Mouse (Mus musculus) limb, embryonic 12.5 days (tissue): Measurements from ENCODE around the gene S100a1. TPM values are rescaled to one million over a fixed set of nuclear protein-coding genes. Genes with fewer than 3 reads are reported as not detected.

Source experiments
- ATAC-seq: fragments of 200-750 bp; cut with Nextera tagmentation; 2 replicates; pipeline ENCODE4 v1.8.0; 2017; ENCODE audit warnings: low read depth, moderate TSS enrichment; ENCODE audit not compliant: insufficient number of reproducible peaks, insufficient read depth, low FRiP score, low TSS enrichment
- H3K27ac ChIP-seq: fragments of 300-500 bp; sonication (generic); 2 replicates; pipeline ENCODE4 v1.5.1; 2016; ENCODE audit warnings: mild to moderate bottlenecking, moderate library complexity
- H3K27me3 ChIP-seq: fragments of 300-500 bp; sonication (generic); 2 replicates; pipeline ENCODE4 v1.6.1; 2016; ENCODE audit warnings: mild to moderate bottlenecking, moderate library complexity
- H3K36me3 ChIP-seq: fragments of 300-500 bp; sonication (generic); 2 replicates; pipeline ENCODE4 v1.6.1; 2016; ENCODE audit warnings: mild to moderate bottlenecking, moderate library complexity
- H3K4me1 ChIP-seq: fragments of 300-500 bp; sonication (generic); replicated peaks from 2 replicates; pipeline ENCODE4 v1.6.1; 2016
- H3K4me2 ChIP-seq: fragments of 300-500 bp; sonication (generic); 2 replicates; pipeline ENCODE4 v1.6.1; 2016; ENCODE audit warnings: mild to moderate bottlenecking, moderate library complexity
- H3K4me3 ChIP-seq: fragments of 300-500 bp; sonication (generic); replicated peaks from 2 replicates; pipeline ENCODE4 v1.5.1; 2016; ENCODE audit warnings: mild to moderate bottlenecking
- H3K9ac ChIP-seq: fragments of 300-500 bp; sonication (generic); replicated peaks from 2 replicates; pipeline ENCODE4 v1.6.1; 2016; ENCODE audit warnings: mild to moderate bottlenecking, moderate library complexity
- H3K9me3 ChIP-seq: fragments of 300-500 bp; sonication (generic); 2 replicates; pipeline ENCODE4 v1.6.1; 2016; ENCODE audit warnings: mild to moderate bottlenecking, moderate library complexity
- WGBS: fragments of 180-500 bp; shearing (Covaris S2); methylation state at CpG from one replicate; pipeline ENCODE4 v1.1.7; 2016; 5-methylcytosine and 5-hydroxymethylcytosine counted together
- polyA plus RNA-seq: library from polyadenylated mRNA; unstranded; fragments of >200 nt; fragmentation: Nextera tagmentation; extraction: Ambion mirVana; gene quantifications from 2 replicates; pipeline ENCODE4 v1.2.1, GENCODE M21; 2016

S100a1 gene
- polyA plus RNA-seq, 1 experiment from 2014 or later, result 7.3 TPM

DNA sequence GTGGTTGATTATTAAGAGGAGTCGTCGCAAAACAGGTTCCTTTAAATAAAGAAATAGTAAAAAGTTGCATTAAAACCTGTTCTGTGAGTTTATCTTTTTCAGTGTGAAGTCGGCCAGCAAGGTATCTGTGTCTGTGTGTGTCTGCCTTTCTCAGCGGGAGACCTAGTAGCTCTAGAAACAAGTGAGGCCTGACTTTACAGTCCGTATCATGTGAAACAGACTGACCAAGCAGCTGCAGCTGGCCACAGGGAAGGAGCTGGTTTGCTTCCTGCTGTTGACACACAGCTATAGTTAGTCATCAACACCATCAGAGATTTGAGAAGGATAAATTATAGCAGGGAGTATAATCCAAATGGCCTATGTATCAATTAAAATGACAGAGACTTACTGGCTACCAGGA, 17.5 kb upstream of the S100a1 start:
- H3K9ac ChIP-seq, result no peak overlapping the region
- ATAC-seq, result no peak
- H3K4me1 ChIP-seq, result no peaks in the 10 kb centered on the region
- H3K27ac ChIP-seq, result no peak overlapping the region
- H3K4me3 ChIP-seq, result no peak overlapping the region
- no peaks in the 10 kb centered on the region for H3K36me3 ChIP-seq
- 0 out of 2 replicates have a peak, but pooled peaks cover 4% of the 10 kb centered on the region for H3K27me3 ChIP-seq
- no peaks in the 10 kb centered on the region for H3K9me3 ChIP-seq
- WGBS, result 68% methylated on average over 5 of the region's 5 CpGs
- H3K4me2 ChIP-seq, result no peak overlapping the region

DNA sequence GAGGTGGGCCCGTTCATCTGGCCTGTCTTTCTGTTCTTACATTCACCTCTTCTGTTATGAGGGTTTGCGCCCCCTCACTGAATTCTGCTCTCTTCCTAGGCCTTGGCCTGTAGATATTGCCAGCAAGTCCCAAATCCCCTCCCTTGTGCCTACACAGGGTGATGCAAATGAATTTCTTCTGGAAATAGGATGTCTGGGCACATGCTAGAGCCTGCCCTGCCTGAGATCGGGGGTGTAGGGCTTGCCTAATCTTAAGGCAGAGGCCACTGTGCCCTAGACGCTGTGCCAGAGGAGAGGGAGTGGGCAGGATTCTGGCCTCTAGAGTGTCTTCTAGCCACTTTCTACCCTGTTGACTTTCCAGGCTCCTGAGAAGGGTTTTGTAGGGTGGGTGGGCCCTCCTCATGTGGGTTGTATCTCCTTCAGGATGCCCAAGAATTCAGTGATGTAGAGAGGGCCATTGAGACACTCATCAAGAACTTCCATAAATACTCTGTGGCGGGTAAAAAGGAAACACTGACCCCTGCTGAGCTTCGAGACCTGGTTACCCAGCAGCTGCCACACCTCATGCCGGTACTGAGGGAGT, 13.2 kb upstream of the S100a1 start:
- no peaks in the 10 kb centered on the region for H3K4me1 ChIP-seq
- H3K36me3 ChIP-seq, result no peaks in the 10 kb centered on the region
- H3K27ac ChIP-seq, result no peak overlapping the region
- H3K27me3 ChIP-seq, result 0 out of 2 replicates have a peak, but pooled peaks cover 7% of the 10 kb centered on the region
- 90% methylated on average over 7 of the region's 7 CpGs for WGBS
- H3K4me3 ChIP-seq, result no peak overlapping the region
- no peak overlapping the region for H3K9ac ChIP-seq
- ATAC-seq, result no peak
- no peak overlapping the region for H3K4me2 ChIP-seq
- H3K9me3 ChIP-seq, result no peaks in the 10 kb centered on the region

DNA sequence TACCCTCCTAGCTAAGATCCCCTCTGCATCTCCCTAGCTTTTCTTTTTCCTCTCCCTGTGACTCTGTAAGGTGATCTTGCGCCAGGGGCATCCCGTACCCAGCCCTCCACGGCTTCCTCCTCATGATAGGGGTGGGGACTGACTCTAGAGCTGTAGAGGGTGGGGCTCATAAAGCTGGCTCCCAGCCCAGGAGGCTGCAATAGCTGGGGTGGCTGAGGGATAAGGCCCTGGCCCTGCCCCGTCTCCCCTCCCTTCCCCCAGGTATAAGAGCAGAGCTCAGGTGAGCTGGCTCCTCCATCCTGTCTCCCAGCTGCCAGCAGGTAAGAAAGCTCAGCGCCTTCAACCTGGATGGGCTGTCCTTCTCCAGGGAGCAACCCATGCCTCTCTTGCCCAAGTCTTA, 12.4 kb upstream of the S100a1 start, which contains the start of gene S100a14:
S100a14 (plus strand) TSS at position 277 of the 400 bp plus-strand sequence.
- Histone ChIP-seq H3K36me3 (no peaks in the 10 kb centered on the region), H3K4me1 (no peaks in the 10 kb centered on the region), H3K9me3 (no peaks in the 10 kb centered on the region), H3K27me3 (0 out of 2 replicates have a peak, but pooled peaks cover 7% of the 10 kb centered on the region), H3K9ac (no peak within 1 kb of the TSS), H3K27ac (no peak within 1 kb of the TSS), H3K4me3 (no peak within 1 kb of the TSS), H3K4me2 (no peak within 1 kb of the TSS)
- 65% methylated on average over 5 of the region's 5 CpGs for WGBS
- no peak for ATAC-seq

DNA sequence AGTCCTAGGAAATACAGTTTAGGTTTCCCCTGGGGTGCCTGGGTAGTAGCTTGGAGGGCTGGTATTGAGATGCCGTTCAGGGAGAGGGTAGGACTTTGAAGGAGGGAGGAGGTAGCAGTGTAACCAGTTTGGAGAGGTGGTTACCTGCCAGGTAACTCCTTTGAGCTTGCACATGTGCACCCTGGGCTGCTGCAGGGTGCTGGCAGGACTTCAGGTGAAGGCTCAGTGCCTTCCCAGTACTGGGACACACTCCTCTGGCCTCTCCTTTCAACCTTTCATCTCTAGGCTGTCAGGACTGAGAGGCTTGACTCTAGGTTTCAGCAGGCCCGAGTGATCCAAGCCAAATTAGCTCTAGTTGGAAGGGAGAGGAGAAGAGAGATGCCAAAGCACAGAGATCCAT, 11.9 kb upstream of the S100a1 start:
- WGBS, result 69% methylated on average over 2 of the region's 2 CpGs
- ATAC-seq, result no peak

DNA sequence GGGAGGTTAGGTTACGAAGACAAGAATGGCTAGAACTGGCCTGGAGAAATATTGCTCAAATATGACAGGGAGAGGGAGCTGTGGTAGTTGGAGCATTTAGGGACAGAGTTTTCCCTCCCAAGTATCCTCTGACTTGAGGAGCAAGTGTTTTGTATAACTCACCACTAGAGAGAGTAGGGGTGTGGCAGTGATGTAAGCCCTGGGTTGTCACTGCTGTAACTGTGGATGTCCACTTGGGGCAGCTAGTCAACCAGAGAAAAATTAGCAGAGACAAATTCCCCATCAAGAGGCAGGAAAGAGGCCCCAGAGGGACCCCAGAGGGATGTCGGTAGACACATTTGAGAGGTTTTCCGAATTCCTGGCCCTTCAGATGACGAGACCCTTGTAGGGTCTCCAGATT, 11.2 kb upstream of the S100a1 start:
- Histone ChIP-seq H3K4me2 (no peak overlapping the region), H3K27ac (no peak overlapping the region), H3K36me3 (no peaks in the 10 kb centered on the region), H3K9me3 (no peaks in the 10 kb centered on the region), H3K9ac (no peak overlapping the region), H3K27me3 (0 out of 2 replicates have a peak, but pooled peaks cover 7% of the 10 kb centered on the region), H3K4me3 (no peak overlapping the region), H3K4me1 (no peaks in the 10 kb centered on the region)
- ATAC-seq, result no peak
- WGBS, result 69% methylated on average over 4 of the region's 4 CpGs

More for the DNA sequence above, 11.9 kb upstream of the S100a1 start:
- 0 out of 2 replicates have a peak, but pooled peaks cover 7% of the 10 kb centered on the region for H3K27me3 ChIP-seq
- H3K9me3 ChIP-seq, result no peaks in the 10 kb centered on the region
- no peak overlapping the region for H3K9ac ChIP-seq
- no peak overlapping the region for H3K4me2 ChIP-seq
- no peaks in the 10 kb centered on the region for H3K36me3 ChIP-seq
- no peaks in the 10 kb centered on the region for H3K4me1 ChIP-seq
- no peak overlapping the region for H3K4me3 ChIP-seq
- no peak overlapping the region for H3K27ac ChIP-seq

DNA sequence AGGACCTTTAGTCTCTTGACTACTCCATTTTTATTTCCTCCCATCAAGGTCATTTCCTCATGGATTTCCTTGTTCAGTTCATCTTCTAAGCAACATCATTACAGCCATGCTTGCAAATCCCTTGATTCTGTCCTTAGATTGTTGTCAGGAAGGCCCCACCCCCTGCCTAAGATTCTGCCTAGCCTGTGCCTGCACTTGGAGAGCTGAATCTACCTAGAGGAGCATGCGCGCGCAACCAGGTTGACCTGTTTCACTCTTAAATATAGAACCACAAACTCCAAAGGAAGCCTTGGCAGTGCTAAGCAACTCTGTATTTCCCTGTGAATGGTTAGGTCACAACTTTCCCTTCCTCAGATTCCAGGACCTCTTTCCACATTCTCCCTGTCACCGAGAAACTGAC, 3.5 kb upstream of the S100a1 start:
- Histone ChIP-seq H3K4me3 (no peak overlapping the region), H3K27ac (no peak overlapping the region), H3K9me3 (no peaks in the 10 kb centered on the region), H3K36me3 (no peaks in the 10 kb centered on the region), H3K4me2 (no peak overlapping the region), H3K27me3 (peaks cover 17% of the 10 kb centered on the region), H3K4me1 (peaks cover 11% of the 10 kb centered on the region; the same call in 1 of the 2 replicates), H3K9ac (no peak overlapping the region)
- no peak for ATAC-seq
- 81% methylated on average over 4 of the region's 4 CpGs for WGBS

DNA sequence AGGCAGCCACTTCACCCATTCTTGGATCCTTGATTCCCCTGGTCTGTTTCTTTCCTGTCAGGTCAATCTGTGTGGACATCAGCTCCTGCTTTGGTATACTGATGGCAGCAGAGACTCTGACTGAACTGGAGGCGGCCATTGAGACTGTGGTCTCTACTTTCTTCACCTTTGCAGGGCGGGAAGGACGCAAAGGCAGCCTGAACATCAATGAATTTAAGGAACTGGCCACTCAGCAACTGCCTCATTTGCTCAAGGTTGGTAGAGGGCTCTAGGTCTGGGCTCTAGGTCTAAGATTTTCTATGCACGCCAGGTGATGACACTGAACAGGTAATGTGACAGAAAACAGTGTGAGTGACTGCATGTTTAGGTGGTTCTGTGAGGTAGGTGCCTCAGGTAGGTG, 1.6 kb upstream of the S100a1 start:
- Histone ChIP-seq H3K27me3 (peaks cover 25% of the 10 kb centered on the region), H3K4me2 (no peak overlapping the region), H3K9ac (no peak overlapping the region), H3K4me3 (no peak overlapping the region), H3K36me3 (0 out of 2 replicates have a peak, but pooled peaks cover 4% of the 10 kb centered on the region), H3K27ac (no peak overlapping the region), H3K4me1 (peaks cover 11% of the 10 kb centered on the region; the same call in 1 of the 2 replicates), H3K9me3 (no peaks in the 10 kb centered on the region)
- no peak for ATAC-seq
- 87% methylated on average over 4 of the region's 4 CpGs for WGBS

DNA sequence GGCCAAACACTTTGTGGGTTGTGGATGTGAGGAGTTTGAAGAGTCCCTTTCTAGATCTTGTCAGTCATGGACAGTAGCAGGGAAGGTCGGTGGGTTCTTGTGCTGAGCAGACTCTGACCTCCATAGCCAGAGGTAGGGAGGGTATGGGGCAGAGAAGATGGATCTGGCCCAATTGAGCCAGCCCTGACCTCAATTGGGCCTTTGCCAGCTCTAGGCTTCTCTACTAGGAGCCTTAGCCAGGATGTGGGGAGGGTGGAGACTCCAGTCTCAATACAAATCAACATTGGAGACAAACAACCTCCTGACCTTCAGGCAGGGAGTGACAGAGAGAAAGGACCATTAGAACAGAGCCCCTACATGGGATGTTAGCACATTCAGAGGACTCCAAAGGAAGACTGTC, 1.1 kb upstream of the S100a1 start:
- peak overlapping the region; percentile 35 for H3K4me3 ChIP-seq
- ATAC-seq, result 0 out of 2 replicates have a peak, but pooled peaks have one; percentile 11
- H3K9ac ChIP-seq, result peak overlapping the region; percentile 46; the same call in 1 of the 2 replicates
- peaks cover 11% of the 10 kb centered on the region; the same call in 1 of the 2 replicates for H3K4me1 ChIP-seq
- H3K27ac ChIP-seq, result no peak overlapping the region
- H3K27me3 ChIP-seq, result peaks cover 25% of the 10 kb centered on the region
- H3K9me3 ChIP-seq, result no peaks in the 10 kb centered on the region
- 0 out of 2 replicates have a peak, but pooled peaks cover 4% of the 10 kb centered on the region for H3K36me3 ChIP-seq
- WGBS, result 42% methylated on average over 1 of the region's 1 CpGs
- peak overlapping the region; percentile 74 for H3K4me2 ChIP-seq

DNA sequence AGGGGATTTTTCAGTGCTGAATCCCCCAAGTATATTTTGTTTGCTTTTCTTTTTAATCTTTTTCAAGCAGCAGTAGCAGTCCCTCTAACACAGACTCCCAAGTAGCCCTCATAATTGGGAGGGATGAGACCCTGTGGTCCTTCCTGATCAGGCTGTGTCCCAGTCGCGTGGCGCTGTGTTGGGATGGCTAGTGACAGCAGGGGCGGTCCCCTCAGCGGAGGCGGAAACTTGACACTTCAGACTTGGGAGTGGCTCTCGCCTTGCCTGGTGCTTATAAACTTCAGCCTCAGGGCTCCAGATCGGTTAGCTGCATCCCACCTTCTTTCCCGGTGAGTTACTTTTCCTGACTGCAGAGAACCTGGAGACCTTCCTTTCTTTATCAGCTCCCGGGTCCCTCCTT, 499 bp upstream of the S100a1 start:
- Histone ChIP-seq H3K4me1 (peaks cover 11% of the 10 kb centered on the region; the same call in 1 of the 2 replicates), H3K36me3 (0 out of 2 replicates have a peak, but pooled peaks cover 4% of the 10 kb centered on the region), H3K4me2 (peak overlapping the region; percentile 74), H3K27ac (no peak overlapping the region), H3K9me3 (no peaks in the 10 kb centered on the region), H3K27me3 (peaks cover 25% of the 10 kb centered on the region), H3K9ac (peak overlapping the region; percentile 46; the same call in 1 of the 2 replicates), H3K4me3 (peak overlapping the region; percentile 35)
- peak; percentile 56; the same call in 1 of the 2 replicates for ATAC-seq
- WGBS, result 2% methylated on average over 10 of the region's 10 CpGs

DNA sequence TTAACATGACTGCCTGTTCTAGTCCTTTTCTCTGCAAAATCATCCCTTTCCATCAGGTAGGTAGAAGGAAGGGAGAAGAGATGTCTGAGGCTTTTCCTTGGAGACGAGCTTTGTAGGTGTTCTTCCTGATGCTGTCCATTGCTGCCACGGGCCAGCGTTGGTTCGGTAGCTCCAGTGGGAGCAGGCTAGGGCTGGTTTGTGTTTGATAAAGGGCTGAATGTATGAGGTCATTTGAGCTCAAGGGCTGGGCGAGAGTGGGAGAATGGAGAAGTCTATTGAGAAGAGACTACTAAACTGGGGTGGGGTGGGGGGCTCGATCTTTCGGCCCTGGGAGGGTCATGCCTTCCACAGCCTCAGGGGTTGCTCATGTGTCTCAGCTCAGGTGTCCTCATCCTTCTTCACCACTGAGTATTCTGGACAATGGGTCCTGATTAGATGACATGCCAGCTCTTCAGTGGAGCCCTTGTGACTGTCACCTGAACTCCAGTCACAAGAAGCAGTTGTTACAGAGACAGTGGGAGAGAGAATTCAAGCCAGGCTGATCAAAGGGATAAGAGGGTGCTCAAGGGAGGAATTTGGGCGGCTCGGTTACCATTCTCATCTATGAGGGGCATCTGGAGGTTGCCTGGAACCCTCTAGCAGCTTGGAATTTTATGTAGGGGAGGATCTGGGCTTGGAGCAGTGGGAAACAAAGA, 1.1 kb downstream of the S100a1 start:
- Histone ChIP-seq H3K27me3 (peaks cover 25% of the 10 kb centered on the region), H3K9ac (no peak overlapping the region), H3K4me3 (no peak overlapping the region), H3K27ac (no peak overlapping the region), H3K4me2 (0 out of 2 replicates have a peak overlapping the region, but pooled peaks have one; percentile 74), H3K36me3 (0 out of 2 replicates have a peak, but pooled peaks cover 4% of the 10 kb centered on the region), H3K9me3 (no peaks in the 10 kb centered on the region), H3K4me1 (peaks cover 14% of the 10 kb centered on the region)
- 77% methylated on average over 9 of the region's 9 CpGs for WGBS
- no peak for ATAC-seq

DNA sequence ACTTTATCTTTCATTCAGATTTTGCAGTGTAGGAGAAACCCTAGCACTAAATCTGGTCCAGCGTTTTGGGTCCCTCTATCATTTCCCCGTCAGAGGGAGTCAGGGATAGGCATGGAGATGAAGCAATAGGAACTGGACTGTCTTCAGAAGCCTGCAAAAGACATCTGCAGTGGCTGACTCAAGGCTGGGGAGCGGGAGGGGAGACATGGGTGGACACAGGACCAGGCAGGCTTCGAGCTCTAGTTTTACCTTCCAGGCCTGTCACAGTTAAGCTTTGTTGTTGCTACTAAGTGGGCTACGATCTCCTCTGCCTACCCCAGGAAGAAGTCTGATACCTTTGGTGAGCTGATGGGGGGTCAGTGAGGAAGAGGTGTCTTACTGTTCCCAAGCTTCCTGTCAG, 1.9 kb downstream of the S100a1 start:
- Histone ChIP-seq H3K9ac (no peak overlapping the region), H3K4me2 (no peak overlapping the region), H3K27ac (no peak overlapping the region), H3K36me3 (peaks cover 8% of the 10 kb centered on the region), H3K4me1 (peaks cover 22% of the 10 kb centered on the region), H3K4me3 (no peak overlapping the region), H3K9me3 (no peaks in the 10 kb centered on the region), H3K27me3 (peaks cover 25% of the 10 kb centered on the region)
- WGBS, result 83% methylated on average over 5 of the region's 5 CpGs
- ATAC-seq, result no peak
